ENCODE assay signal across 8 mouse cellular contexts in genomic region chr9:25655767-25656513, GRCm38 (mm10).
DNase-seq lines count a peak whose midpoint lies in the region; ATAC-seq lines count a peak whose summit lies in the region.

No protein-coding gene starts in this region.

- DNase-seq in adrenal gland, adult 18-20 months (ENCODE audit: low spot score in 2 of 2), result peak; percentile 26 to 32
- DNase-seq in adrenal gland, postnatal 4 days (ENCODE audit: low spot score in 2 of 2), result no peak
- peak; percentile 41 for DNase-seq in 416B (ENCODE audit: low read depth)
- DNase-seq in cerebellum, adult 18-20 months, result peak; percentile 42 to 53
- peak; percentile 38 to 54 for DNase-seq in layer of hippocampus, adult 8-10 months (ENCODE audit: low spot score in 2 of 2)
- peak; percentile 60 for DNase-seq in right cerebral cortex, postnatal 4 days

- peak; percentile 83 for ATAC-seq in frontal cortex, adult (ENCODE audit: low TSS enrichment)
- 0 out of 2 replicates have a peak, but pooled peaks have one; percentile 54 for ATAC-seq in megakaryocyte, adult 5-6 weeks (ENCODE audit: poor library complexity, severe bottlenecking)

Comparison
In these comparisons a context has a peak if more than half of its experiments do, and no peak if none do; other contexts are left out.
1. DNase-seq: peak in adrenal gland, adult 18-20 months (2 of 2), 416B (single experiment), cerebellum, adult 18-20 months (2 of 2), layer of hippocampus, adult 8-10 months (2 of 2) and right cerebral cortex, postnatal 4 days (single experiment); none in adrenal gland, postnatal 4 days (0 of 2).